Mouse (Mus musculus) heart, embryonic 12.5 days (tissue): ENCODE measurements around the gene Stxbp6. TPM values are rescaled to one million over a fixed set of nuclear protein-coding genes. Genes with fewer than 3 reads are reported as not detected.

Experiments used
- ATAC-seq: fragments of 200-750 bp; cut with Nextera tagmentation; 2 replicates; pipeline ENCODE4 v1.8.0; 2017; ENCODE audit warnings: moderate TSS enrichment, moderate library complexity; ENCODE audit not compliant: insufficient number of reproducible peaks, low FRiP score
- H3K27ac ChIP-seq: fragments of 300-500 bp; sonication (generic); 2 replicates; pipeline ENCODE4 v1.5.1; 2016; ENCODE audit warnings: mild to moderate bottlenecking, moderate library complexity; ENCODE audit not compliant: poor library complexity, severe bottlenecking
- H3K27me3 ChIP-seq: fragments of 300-500 bp; sonication (generic); replicated peaks from 2 replicates; pipeline ENCODE4 v1.6.1; 2016; ENCODE audit warnings: mild to moderate bottlenecking, moderate library complexity
- H3K36me3 ChIP-seq: fragments of 300-500 bp; sonication (generic); 2 replicates; pipeline ENCODE4 v1.6.1; 2016; ENCODE audit warnings: mild to moderate bottlenecking, moderate library complexity
- H3K4me1 ChIP-seq: fragments of 300-500 bp; sonication (generic); replicated peaks from 2 replicates; pipeline ENCODE4 v1.6.1; 2016; ENCODE audit warnings: mild to moderate bottlenecking
- H3K4me2 ChIP-seq: fragments of 300-500 bp; sonication (generic); 2 replicates; pipeline ENCODE4 v1.6.1; 2016; ENCODE audit warnings: mild to moderate bottlenecking, moderate library complexity
- H3K4me3 ChIP-seq: fragments of 300-500 bp; sonication (generic); 2 replicates; pipeline ENCODE4 v1.5.1; 2016; ENCODE audit warnings: mild to moderate bottlenecking
- H3K9ac ChIP-seq: fragments of 300-500 bp; sonication (generic); 2 replicates; pipeline ENCODE4 v1.6.1; 2016; ENCODE audit warnings: mild to moderate bottlenecking, moderate library complexity
- H3K9me3 ChIP-seq: fragments of 300-500 bp; sonication (generic); replicated peaks from 2 replicates; pipeline ENCODE4 v1.6.1; 2016; ENCODE audit warnings: mild to moderate bottlenecking, moderate library complexity
- WGBS: fragments of 180-500 bp; shearing (Covaris S2); methylation state at CpG from one replicate; pipeline ENCODE4 v1.1.7; 2016; 5-methylcytosine and 5-hydroxymethylcytosine counted together
- polyA plus RNA-seq: library from polyadenylated mRNA; unstranded; fragments of >200 nt; fragmentation: Nextera tagmentation; extraction: Ambion mirVana; gene quantifications from 2 replicates; pipeline ENCODE4 v1.2.1, GENCODE M21; 2016

Gene Stxbp6
- polyA plus RNA-seq, 1 experiment from 2014 or later, result 14.4 TPM

GRCm38 (mm10) chr12:45073331-45074041 lies 1.0 kb downstream of the Stxbp6 start:
- Histone ChIP-seq H3K4me1 (peaks cover 22% of the 10 kb centered on the region), H3K36me3 (no peaks in the 10 kb centered on the region), H3K9ac (peak overlapping the region; percentile 81), H3K27me3 (no peaks in the 10 kb centered on the region), H3K4me2 (peak overlapping the region; percentile 92), H3K4me3 (peak overlapping the region; percentile 68), H3K9me3 (no peaks in the 10 kb centered on the region), H3K27ac (peak overlapping the region; percentile 68)
- ATAC-seq, result peak; percentile 54
- under 1% methylated on average over 28 of the region's 28 CpGs for WGBS

- peak overlapping the region; percentile 92; the same call in 1 of the 2 replicates for H3K4me2 ChIP-seq
- WGBS, result 42% methylated on average over 3 of the region's 3 CpGs
- no peak overlapping the region for H3K9ac ChIP-seq
- no peak for ATAC-seq
- H3K27me3 ChIP-seq, result no peaks in the 10 kb centered on the region
- no peak overlapping the region for H3K27ac ChIP-seq
- H3K36me3 ChIP-seq, result no peaks in the 10 kb centered on the region
- peaks cover 29% of the 10 kb centered on the region for H3K4me1 ChIP-seq
- no peaks in the 10 kb centered on the region for H3K9me3 ChIP-seq
- no peak overlapping the region for H3K4me3 ChIP-seq
Observed at GRCm38 (mm10) chr12:45072185-45072584, 2.3 kb downstream of the Stxbp6 start.

GRCm38 (mm10) chr12:45070186-45070585 lies 4.3 kb downstream of the Stxbp6 start:
- no peaks in the 10 kb centered on the region for H3K9me3 ChIP-seq
- no peak overlapping the region for H3K9ac ChIP-seq
- WGBS, result 55% methylated on average over 9 of the region's 9 CpGs
- no peaks in the 10 kb centered on the region for H3K36me3 ChIP-seq
- H3K27me3 ChIP-seq, result no peaks in the 10 kb centered on the region
- H3K4me2 ChIP-seq, result peak overlapping the region; percentile 20; the same call in 1 of the 2 replicates
- peaks cover 41% of the 10 kb centered on the region for H3K4me1 ChIP-seq
- H3K27ac ChIP-seq, result no peak overlapping the region
- no peak for ATAC-seq
- H3K4me3 ChIP-seq, result no peak overlapping the region

GRCm38 (mm10) chr12:45068145-45068754 lies 6.3 kb downstream of the Stxbp6 start:
- no peaks in the 10 kb centered on the region for H3K36me3 ChIP-seq
- peaks cover 49% of the 10 kb centered on the region for H3K4me1 ChIP-seq
- no peak for ATAC-seq
- H3K4me2 ChIP-seq, result no peak overlapping the region
- H3K27me3 ChIP-seq, result no peaks in the 10 kb centered on the region
- H3K9ac ChIP-seq, result no peak overlapping the region
- no peak overlapping the region for H3K4me3 ChIP-seq
- no peak overlapping the region for H3K27ac ChIP-seq
- H3K9me3 ChIP-seq, result no peaks in the 10 kb centered on the region
- 81% methylated on average over 6 of the region's 6 CpGs for WGBS

- H3K36me3 ChIP-seq, result no peaks in the 10 kb centered on the region
- peak overlapping the region; percentile 54 for H3K4me2 ChIP-seq
- peaks cover 45% of the 10 kb centered on the region for H3K4me1 ChIP-seq
- no peak overlapping the region for H3K27ac ChIP-seq
- H3K4me3 ChIP-seq, result no peak overlapping the region
- no peak for ATAC-seq
- H3K9ac ChIP-seq, result peak overlapping the region; percentile 19; the same call in 1 of the 2 replicates
- no peaks in the 10 kb centered on the region for H3K27me3 ChIP-seq
- WGBS, result 35% methylated on average over 3 of the region's 3 CpGs
- no peaks in the 10 kb centered on the region for H3K9me3 ChIP-seq
Observed at GRCm38 (mm10) chr12:45067686-45068085, 6.8 kb downstream of the Stxbp6 start.

- H3K27ac ChIP-seq, result no peak overlapping the region
- no peak for ATAC-seq
- WGBS, result 26% methylated on average over 11 of the region's 11 CpGs
- H3K9ac ChIP-seq, result peak overlapping the region; percentile 19; the same call in 1 of the 2 replicates
- no peaks in the 10 kb centered on the region for H3K27me3 ChIP-seq
- H3K4me3 ChIP-seq, result no peak overlapping the region
- H3K9me3 ChIP-seq, result no peaks in the 10 kb centered on the region
- no peaks in the 10 kb centered on the region for H3K36me3 ChIP-seq
- H3K4me1 ChIP-seq, result peaks cover 40% of the 10 kb centered on the region
- peak overlapping the region; percentile 54 for H3K4me2 ChIP-seq
Observed at GRCm38 (mm10) chr12:45067047-45067685, 7.3 kb downstream of the Stxbp6 start.

GRCm38 (mm10) chr12:45063606-45064005 lies 10.9 kb downstream of the Stxbp6 start:
- Histone ChIP-seq H3K4me3 (no peak overlapping the region), H3K9me3 (no peaks in the 10 kb centered on the region), H3K27me3 (no peaks in the 10 kb centered on the region), H3K9ac (no peak overlapping the region), H3K36me3 (no peaks in the 10 kb centered on the region), H3K4me2 (no peak overlapping the region), H3K4me1 (peaks cover 46% of the 10 kb centered on the region), H3K27ac (no peak overlapping the region)
- ATAC-seq, result no peak
- 70% methylated on average over 5 of the region's 5 CpGs for WGBS

GRCm38 (mm10) chr12:45061336-45061735 lies 13.2 kb downstream of the Stxbp6 start:
- Histone ChIP-seq H3K4me1 (peaks cover 32% of the 10 kb centered on the region), H3K9me3 (no peaks in the 10 kb centered on the region), H3K4me3 (no peak overlapping the region), H3K9ac (no peak overlapping the region), H3K36me3 (no peaks in the 10 kb centered on the region), H3K4me2 (0 out of 2 replicates have a peak overlapping the region, but pooled peaks have one; percentile 11), H3K27me3 (no peaks in the 10 kb centered on the region), H3K27ac (no peak overlapping the region)
- WGBS, result 10% methylated on average over 5 of the region's 5 CpGs
- no peak for ATAC-seq

GRCm38 (mm10) chr12:45060804-45061203 lies 13.7 kb downstream of the Stxbp6 start:
- Histone ChIP-seq H3K4me2 (0 out of 2 replicates have a peak overlapping the region, but pooled peaks have one; percentile 11), H3K27ac (no peak overlapping the region), H3K27me3 (no peaks in the 10 kb centered on the region), H3K9me3 (no peaks in the 10 kb centered on the region), H3K36me3 (no peaks in the 10 kb centered on the region), H3K4me3 (no peak overlapping the region), H3K9ac (no peak overlapping the region), H3K4me1 (peaks cover 31% of the 10 kb centered on the region)
- no peak for ATAC-seq
- WGBS, result 22% methylated on average over 6 of the region's 6 CpGs

- ATAC-seq, result no peak
- H3K27me3 ChIP-seq, result no peaks in the 10 kb centered on the region
Observed at GRCm38 (mm10) chr12:45058007-45058406, 16.5 kb downstream of the Stxbp6 start.

GRCm38 (mm10) chr12:45056372-45056771 lies 18.1 kb downstream of the Stxbp6 start:
- no peaks in the 10 kb centered on the region for H3K36me3 ChIP-seq
- H3K27ac ChIP-seq, result no peak overlapping the region
- no peaks in the 10 kb centered on the region for H3K27me3 ChIP-seq
- no peak overlapping the region for H3K4me3 ChIP-seq
- no peak overlapping the region for H3K4me2 ChIP-seq
- ATAC-seq, result no peak
- no peaks in the 10 kb centered on the region for H3K9me3 ChIP-seq
- WGBS, result 78% methylated on average over 3 of the region's 3 CpGs
- no peak overlapping the region for H3K9ac ChIP-seq
- H3K4me1 ChIP-seq, result peaks cover 29% of the 10 kb centered on the region

More at GRCm38 (mm10) chr12:45058007-45058406, 16.5 kb downstream of the Stxbp6 start:
- Histone ChIP-seq H3K9ac (no peak overlapping the region), H3K9me3 (no peaks in the 10 kb centered on the region), H3K4me2 (no peak overlapping the region), H3K4me3 (no peak overlapping the region), H3K36me3 (no peaks in the 10 kb centered on the region), H3K27ac (no peak overlapping the region), H3K4me1 (peaks cover 33% of the 10 kb centered on the region)
- 90% methylated on average over 3 of the region's 3 CpGs for WGBS
